Mouse (Mus musculus) midbrain, embryonic 12.5 days (tissue): ENCODE data around the gene Bbs9. TPM values are rescaled to one million over a fixed set of nuclear protein-coding genes. Genes with fewer than 3 reads are reported as not detected.

Experiments used
- ATAC-seq: fragments of 200-750 bp; cut with Nextera tagmentation; 2 replicates; pipeline ENCODE4 v1.8.0; 2017; ENCODE audit warnings: low read depth, moderate TSS enrichment, moderate library complexity; ENCODE audit not compliant: low FRiP score
- H3K27ac ChIP-seq: fragments of 300-500 bp; sonication (generic); replicated peaks from 2 replicates; pipeline ENCODE4 v1.5.1; 2016; ENCODE audit warnings: mild to moderate bottlenecking
- H3K27me3 ChIP-seq: fragments of 300-500 bp; sonication (generic); 2 replicates; pipeline ENCODE4 v1.6.1; 2016; ENCODE audit warnings: mild to moderate bottlenecking
- H3K36me3 ChIP-seq: fragments of 300-500 bp; sonication (generic); 2 replicates; pipeline ENCODE4 v1.6.1; 2016
- H3K4me1 ChIP-seq: fragments of 300-500 bp; sonication (generic); 2 replicates; pipeline ENCODE4 v1.6.1; 2016
- H3K4me2 ChIP-seq: fragments of 300-500 bp; sonication (generic); replicated peaks from 2 replicates; pipeline ENCODE4 v1.6.1; 2016; ENCODE audit warnings: mild to moderate bottlenecking, moderate library complexity
- H3K4me3 ChIP-seq: fragments of 300-500 bp; sonication (generic); 2 replicates; pipeline ENCODE4 v1.5.1; 2016; ENCODE audit warnings: mild to moderate bottlenecking
- H3K9ac ChIP-seq: fragments of 300-500 bp; sonication (generic); replicated peaks from 2 replicates; pipeline ENCODE4 v1.6.1; 2016; ENCODE audit warnings: mild to moderate bottlenecking, moderate library complexity
- H3K9me3 ChIP-seq: fragments of 300-500 bp; sonication (generic); 2 replicates; pipeline ENCODE4 v1.6.1; 2016; ENCODE audit warnings: mild to moderate bottlenecking
- WGBS: fragments of 180-500 bp; shearing (Covaris S2); methylation state at CpG from one replicate; pipeline ENCODE4 v1.1.7; 2016; 5-methylcytosine and 5-hydroxymethylcytosine counted together
- polyA plus RNA-seq: library from polyadenylated mRNA; unstranded; fragments of >200 nt; fragmentation: Nextera tagmentation; extraction: Ambion mirVana; gene quantifications from 2 replicates; pipeline ENCODE4 v1.2.1, GENCODE M21; 2016

The Bbs9 gene
- polyA plus RNA-seq, 1 experiment from 2014 or later: 19.1 TPM

DNA sequence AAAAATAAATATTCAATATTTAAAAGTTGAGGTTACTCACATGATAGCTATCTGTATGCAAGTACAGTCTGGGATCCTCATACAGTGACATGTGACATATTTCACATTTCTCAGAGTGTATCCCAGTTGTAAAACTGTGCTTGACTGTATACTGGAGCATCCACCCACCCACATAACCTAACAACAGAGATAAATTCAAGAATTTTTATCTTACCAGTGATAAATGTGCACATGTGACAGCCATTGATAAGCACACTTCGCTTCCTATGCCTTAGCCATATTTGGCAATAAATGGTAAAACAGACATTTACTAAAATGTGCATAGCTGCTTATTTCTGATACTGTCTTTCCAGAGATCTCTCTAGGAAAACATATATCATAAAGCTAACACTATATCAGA lies 330.5 kb downstream of the Bbs9 start:
- no peak for ATAC-seq
- Histone ChIP-seq H3K27me3 (no peaks in the 10 kb centered on the region), H3K4me1 (no peaks in the 10 kb centered on the region), H3K4me2 (no peak overlapping the region), H3K27ac (no peak overlapping the region), H3K36me3 (no peaks in the 10 kb centered on the region), H3K9ac (no peak overlapping the region), H3K9me3 (no peaks in the 10 kb centered on the region), H3K4me3 (no peak overlapping the region)
- 80% methylated on average over 1 of the region's 1 CpGs for WGBS

- no peak for ATAC-seq
- Histone ChIP-seq H3K27me3 (no peaks in the 10 kb centered on the region), H3K4me2 (no peak overlapping the region), H3K9me3 (no peaks in the 10 kb centered on the region), H3K27ac (no peak overlapping the region), H3K4me1 (no peaks in the 10 kb centered on the region), H3K36me3 (no peaks in the 10 kb centered on the region), H3K9ac (no peak overlapping the region), H3K4me3 (no peak overlapping the region)
- WGBS: 79% methylated on average over 5 of the region's 5 CpGs
Observed at GRCm38 (mm10) chr9:22806494-22806893, 331.0 kb downstream of the Bbs9 start.

GRCm38 (mm10) chr9:22807693-22808092 lies 332.2 kb downstream of the Bbs9 start:
- Histone ChIP-seq H3K36me3 (no peaks in the 10 kb centered on the region), H3K9ac (no peak overlapping the region), H3K4me1 (no peaks in the 10 kb centered on the region), H3K9me3 (no peaks in the 10 kb centered on the region), H3K27me3 (no peaks in the 10 kb centered on the region), H3K4me2 (no peak overlapping the region), H3K4me3 (no peak overlapping the region), H3K27ac (no peak overlapping the region)
- no peak for ATAC-seq
- 83% methylated on average over 5 of the region's 5 CpGs for WGBS

- 89% methylated on average over 4 of the region's 4 CpGs for WGBS
- no peak for ATAC-seq
- Histone ChIP-seq H3K9ac (no peak overlapping the region), H3K4me1 (no peaks in the 10 kb centered on the region), H3K36me3 (no peaks in the 10 kb centered on the region), H3K27me3 (peaks cover 5% of the 10 kb centered on the region; the same call in 1 of the 2 replicates), H3K27ac (no peak overlapping the region), H3K9me3 (no peaks in the 10 kb centered on the region), H3K4me3 (no peak overlapping the region), H3K4me2 (no peak overlapping the region)
Observed at GRCm38 (mm10) chr9:22809621-22810126, 334.2 kb downstream of the Bbs9 start.

DNA sequence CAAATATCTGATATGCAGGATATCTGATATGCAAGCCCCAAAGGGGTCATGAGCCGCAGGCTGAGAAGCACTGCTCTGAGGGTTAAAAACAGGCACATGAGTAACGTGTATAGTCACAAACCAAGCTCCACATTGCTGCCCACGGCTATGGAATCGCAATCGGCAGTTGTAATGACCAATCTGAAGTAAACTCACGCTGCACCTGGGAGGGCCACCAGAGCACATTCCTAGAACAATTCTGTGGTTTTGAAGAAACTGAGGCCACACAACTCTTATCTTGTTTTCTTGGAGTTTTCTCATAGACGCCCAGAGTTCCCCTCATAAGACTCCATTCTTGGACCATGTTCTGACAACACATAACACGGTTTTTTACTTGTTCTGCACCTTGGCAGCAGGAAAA lies 334.9 kb downstream of the Bbs9 start:
- Histone ChIP-seq H3K4me3 (no peak overlapping the region), H3K9me3 (no peaks in the 10 kb centered on the region), H3K9ac (no peak overlapping the region), H3K4me1 (no peaks in the 10 kb centered on the region), H3K36me3 (no peaks in the 10 kb centered on the region), H3K27me3 (peaks cover 5% of the 10 kb centered on the region; the same call in 1 of the 2 replicates), H3K27ac (no peak overlapping the region), H3K4me2 (no peak overlapping the region)
- ATAC-seq: no peak
- WGBS: 93% methylated on average over 8 of the region's 8 CpGs

DNA sequence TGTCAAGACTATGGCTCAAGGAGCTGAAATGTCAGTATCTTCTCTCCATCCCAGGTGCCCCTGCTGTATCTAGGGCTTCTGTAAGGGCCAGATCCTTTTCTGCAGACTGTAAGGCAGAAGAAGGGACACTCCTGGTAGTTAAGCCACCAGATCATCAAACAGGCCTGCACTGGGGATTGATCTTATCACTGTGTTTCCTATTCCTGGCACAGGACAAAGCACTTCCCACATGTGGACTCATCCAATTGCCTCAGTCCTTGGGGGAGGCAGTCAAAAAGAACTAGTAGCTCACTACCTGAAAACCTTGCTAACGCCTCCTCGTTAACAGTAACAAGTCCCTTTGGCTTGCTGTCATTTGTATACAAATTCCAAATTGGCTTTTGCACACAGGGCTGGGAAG lies 336.4 kb downstream of the Bbs9 start:
- H3K9me3 ChIP-seq: no peaks in the 10 kb centered on the region
- no peak overlapping the region for H3K27ac ChIP-seq
- WGBS: 86% methylated on average over 2 of the region's 2 CpGs
- no peak overlapping the region for H3K4me3 ChIP-seq
- ATAC-seq: no peak
- no peak overlapping the region for H3K4me2 ChIP-seq
- H3K4me1 ChIP-seq: no peaks in the 10 kb centered on the region
- peaks cover 5% of the 10 kb centered on the region; the same call in 1 of the 2 replicates for H3K27me3 ChIP-seq
- no peaks in the 10 kb centered on the region for H3K36me3 ChIP-seq
- H3K9ac ChIP-seq: no peak overlapping the region

GRCm38 (mm10) chr9:22814407-22815092 lies 339.0 kb downstream of the Bbs9 start:
- H3K4me1 ChIP-seq: no peaks in the 10 kb centered on the region
- no peak for ATAC-seq
- H3K36me3 ChIP-seq: no peaks in the 10 kb centered on the region
- no peak overlapping the region for H3K4me3 ChIP-seq
- 75% methylated on average over 9 of the region's 9 CpGs for WGBS
- H3K27me3 ChIP-seq: peaks cover 5% of the 10 kb centered on the region; the same call in 1 of the 2 replicates
- H3K4me2 ChIP-seq: no peak overlapping the region
- H3K9me3 ChIP-seq: no peaks in the 10 kb centered on the region
- no peak overlapping the region for H3K27ac ChIP-seq
- H3K9ac ChIP-seq: no peak overlapping the region

GRCm38 (mm10) chr9:22815093-22815458 lies 339.6 kb downstream of the Bbs9 start:
- Histone ChIP-seq H3K27me3 (peaks cover 5% of the 10 kb centered on the region; the same call in 1 of the 2 replicates), H3K27ac (no peak overlapping the region), H3K4me3 (no peak overlapping the region), H3K4me1 (no peaks in the 10 kb centered on the region), H3K9me3 (no peaks in the 10 kb centered on the region), H3K4me2 (no peak overlapping the region), H3K36me3 (no peaks in the 10 kb centered on the region), H3K9ac (no peak overlapping the region)
- no peak for ATAC-seq
- WGBS: 72% methylated on average over 7 of the region's 7 CpGs

DNA sequence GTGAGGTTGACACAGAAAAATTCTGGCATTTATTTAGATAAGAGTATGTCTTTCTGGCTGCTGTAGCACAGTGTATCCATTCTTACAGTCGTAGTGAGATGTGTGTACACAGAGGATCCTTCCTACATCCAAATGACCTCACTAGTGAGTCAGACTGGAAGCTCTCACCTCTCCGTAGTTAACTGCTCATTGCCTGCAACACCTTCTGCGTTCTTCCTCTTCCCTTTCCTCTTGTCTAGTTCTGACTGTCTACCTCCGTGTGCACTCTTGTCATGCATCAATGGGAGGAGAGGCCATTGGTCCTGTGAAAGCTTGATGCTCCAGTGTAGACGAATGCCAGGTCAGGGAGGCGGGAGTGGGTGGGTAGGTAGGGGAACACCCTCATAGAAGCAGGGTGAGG lies 344.0 kb downstream of the Bbs9 start:
- WGBS: 90% methylated on average over 6 of the region's 6 CpGs
- Histone ChIP-seq H3K9me3 (no peaks in the 10 kb centered on the region), H3K9ac (no peak overlapping the region), H3K27ac (no peak overlapping the region), H3K4me1 (0 out of 2 replicates have a peak, but pooled peaks cover 3% of the 10 kb centered on the region), H3K27me3 (no peaks in the 10 kb centered on the region), H3K4me2 (no peak overlapping the region), H3K4me3 (no peak overlapping the region), H3K36me3 (no peaks in the 10 kb centered on the region)
- ATAC-seq: no peak

- Histone ChIP-seq H3K4me1 (peaks cover 9% of the 10 kb centered on the region; the same call in 1 of the 2 replicates), H3K36me3 (no peaks in the 10 kb centered on the region), H3K4me3 (no peak overlapping the region), H3K9me3 (no peaks in the 10 kb centered on the region), H3K27ac (no peak overlapping the region), H3K9ac (no peak overlapping the region), H3K27me3 (0 out of 2 replicates have a peak, but pooled peaks cover 4% of the 10 kb centered on the region), H3K4me2 (no peak overlapping the region)
- 16% methylated on average over 6 of the region's 6 CpGs for WGBS
- ATAC-seq: 0 out of 2 replicates have a peak, but pooled peaks have one; percentile 32
Observed at GRCm38 (mm10) chr9:22820646-22821185, 345.2 kb downstream of the Bbs9 start.

DNA sequence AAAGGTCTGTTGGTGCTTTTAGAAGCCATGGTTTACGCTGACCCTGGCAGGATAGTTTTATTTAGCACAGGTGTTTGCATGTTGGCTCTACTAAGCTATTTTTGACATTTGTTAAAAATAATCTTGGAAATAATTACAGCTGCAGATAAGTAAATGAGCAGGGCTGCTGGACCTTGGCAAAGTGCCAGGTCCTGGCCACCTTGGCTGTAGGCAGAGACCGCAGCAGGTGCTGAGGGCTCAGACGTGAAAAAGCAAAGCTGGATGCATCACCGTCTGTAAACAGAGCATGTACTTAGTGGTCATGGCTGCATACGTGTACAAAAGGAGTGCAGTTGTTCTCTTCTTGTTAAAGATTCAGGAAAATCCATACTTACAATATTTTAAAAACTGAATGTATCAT lies 347.3 kb downstream of the Bbs9 start:
- 0 out of 2 replicates have a peak, but pooled peaks cover 4% of the 10 kb centered on the region for H3K27me3 ChIP-seq
- WGBS: 76% methylated on average over 5 of the region's 5 CpGs
- ATAC-seq: no peak

GRCm38 (mm10) chr9:22823856-22824255 lies 348.3 kb downstream of the Bbs9 start:
- 0 out of 2 replicates have a peak, but pooled peaks cover 4% of the 10 kb centered on the region for H3K27me3 ChIP-seq
- no peaks in the 10 kb centered on the region for H3K36me3 ChIP-seq
- H3K9ac ChIP-seq: no peak overlapping the region
- no peak for ATAC-seq
- H3K9me3 ChIP-seq: no peaks in the 10 kb centered on the region
- peaks cover 9% of the 10 kb centered on the region for H3K4me1 ChIP-seq
- H3K4me3 ChIP-seq: no peak overlapping the region
- H3K27ac ChIP-seq: no peak overlapping the region
- WGBS: 62% methylated on average over 3 of the region's 3 CpGs
- no peak overlapping the region for H3K4me2 ChIP-seq

More for the DNA sequence above, 347.3 kb downstream of the Bbs9 start:
- H3K9me3 ChIP-seq: no peaks in the 10 kb centered on the region
- H3K4me3 ChIP-seq: no peak overlapping the region
- no peak overlapping the region for H3K9ac ChIP-seq
- no peak overlapping the region for H3K27ac ChIP-seq
- H3K4me2 ChIP-seq: no peak overlapping the region
- no peaks in the 10 kb centered on the region for H3K36me3 ChIP-seq
- peaks cover 9% of the 10 kb centered on the region for H3K4me1 ChIP-seq
